Mouse (Mus musculus) G1E-ER4 (cell line): ENCODE results near the gene Slc35g3. TPM values are rescaled to one million over a fixed set of nuclear protein-coding genes. Genes with fewer than 3 reads are reported as not detected.

Experiments used
- GATA1 ChIP-seq: IDR thresholded peaks from one replicate; pipeline ENCODE4 v1.8.0; 2012; ENCODE audit warnings: low read length, inconsistent platforms
- polyA plus RNA-seq: library from polyadenylated mRNA; stranded (reverse); fragments of >175 nt; gene quantifications from 2 replicates; pipeline ENCODE4 v1.2.3, GENCODE M21; 2012

Slc35g3 gene
- polyA plus RNA-seq, 1 experiment, result not detected

DNA sequence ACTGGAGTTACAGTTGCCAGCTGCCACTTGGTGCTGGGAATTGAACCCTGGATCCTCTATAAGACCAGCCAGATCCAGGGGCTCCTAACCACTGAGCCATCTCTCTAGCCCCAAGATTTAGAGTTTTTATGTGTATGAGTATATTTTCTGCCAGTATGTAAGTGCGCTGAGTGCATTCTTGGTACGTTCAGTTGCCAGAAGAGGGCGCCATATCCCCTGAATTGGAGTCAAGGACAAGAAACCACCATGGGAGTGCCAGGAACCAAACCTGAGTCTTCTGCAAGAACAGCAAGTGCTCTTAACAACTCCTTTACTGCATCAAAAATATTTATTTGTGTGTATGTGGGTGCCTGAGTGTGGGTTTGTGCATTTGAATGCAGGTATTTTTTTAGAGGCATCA lies 32.7 kb downstream of the Slc35g3 start:
- TF ChIP-seq GATA1, result no peak

DNA sequence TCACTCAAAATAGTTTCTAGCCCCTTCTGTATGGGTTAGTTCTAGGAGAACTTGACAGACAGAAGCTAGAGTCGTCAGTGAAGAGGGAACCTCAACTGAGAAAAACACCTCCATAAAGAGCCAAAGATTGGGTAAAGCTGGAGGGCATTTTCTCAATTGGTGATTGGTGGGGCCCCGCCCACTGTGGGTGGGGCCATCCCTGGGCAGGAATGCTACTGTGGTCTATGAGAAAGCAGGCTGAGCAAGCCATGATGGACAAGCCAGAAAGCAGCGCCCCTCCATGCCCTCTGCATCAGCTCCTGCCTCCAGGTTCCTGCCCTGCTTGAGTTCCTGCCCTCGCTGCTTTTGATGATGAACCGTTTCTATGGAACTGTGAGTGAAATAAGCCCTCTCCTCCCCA lies 35.8 kb downstream of the Slc35g3 start:
- TF ChIP-seq GATA1, result no peak

DNA sequence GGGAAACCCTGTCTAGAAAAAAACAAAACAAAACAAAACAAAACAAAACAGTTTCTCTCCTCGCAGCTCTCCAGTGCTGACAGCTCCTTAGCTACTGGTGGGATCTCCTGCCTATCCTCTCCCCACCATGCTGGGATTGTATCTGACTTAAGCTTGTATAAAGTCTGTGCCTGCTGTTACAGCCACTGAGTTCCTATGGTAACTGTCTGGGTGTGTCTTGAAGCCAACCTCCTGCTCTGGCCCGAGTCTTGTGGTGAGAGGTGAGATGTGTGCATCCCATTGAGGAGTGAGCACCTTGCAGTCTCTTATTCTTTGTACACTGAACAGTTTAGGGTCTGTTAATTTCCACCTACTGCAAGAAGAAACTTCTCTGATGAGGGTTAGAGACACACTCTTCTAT lies 38.7 kb downstream of the Slc35g3 start:
- TF ChIP-seq GATA1, result no peak

DNA sequence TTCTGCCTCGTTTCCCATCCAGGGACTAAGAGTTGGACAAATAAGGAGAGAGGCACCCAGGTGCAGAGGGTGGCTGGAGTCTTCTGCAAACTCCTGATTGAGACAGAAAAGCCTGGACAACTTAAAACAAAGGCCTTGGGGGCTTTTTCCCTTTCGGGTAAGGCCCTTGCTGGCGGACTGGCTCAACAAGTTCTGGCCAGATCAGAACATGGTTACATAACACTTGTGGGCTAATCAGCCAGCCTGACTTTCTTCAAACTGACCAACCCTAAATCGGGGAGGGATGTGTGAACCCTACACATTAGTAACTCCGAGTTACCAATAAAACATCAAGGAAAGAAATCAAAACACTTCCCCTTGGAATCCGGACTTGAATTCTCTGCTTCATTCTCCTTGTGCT lies 40.9 kb downstream of the Slc35g3 start:
- TF ChIP-seq GATA1, result no peak

DNA sequence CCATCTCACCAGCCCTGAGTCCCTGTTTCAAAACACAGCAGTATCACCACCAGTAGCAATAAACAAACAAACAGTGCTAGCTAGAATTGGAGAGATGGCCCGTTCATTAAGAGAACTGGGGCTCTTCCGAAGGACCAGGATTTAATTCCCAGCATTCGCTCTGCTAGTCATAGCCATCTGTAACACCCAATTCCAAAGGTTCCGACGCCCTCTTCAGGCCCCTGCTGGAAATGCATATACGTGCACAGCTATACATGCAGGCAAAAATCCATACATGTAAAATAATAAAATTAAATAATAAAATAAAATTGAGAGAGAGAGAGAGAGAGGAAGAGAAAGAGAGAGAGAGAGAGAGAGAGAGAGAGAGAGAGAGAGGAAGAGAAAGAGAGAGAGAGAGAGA lies 42.3 kb downstream of the Slc35g3 start:
- no peak for TF ChIP-seq GATA1

GRCm38 (mm10) chr11:69718661-69719060 lies 43.1 kb downstream of the Slc35g3 start:
- no peak for TF ChIP-seq GATA1

DNA sequence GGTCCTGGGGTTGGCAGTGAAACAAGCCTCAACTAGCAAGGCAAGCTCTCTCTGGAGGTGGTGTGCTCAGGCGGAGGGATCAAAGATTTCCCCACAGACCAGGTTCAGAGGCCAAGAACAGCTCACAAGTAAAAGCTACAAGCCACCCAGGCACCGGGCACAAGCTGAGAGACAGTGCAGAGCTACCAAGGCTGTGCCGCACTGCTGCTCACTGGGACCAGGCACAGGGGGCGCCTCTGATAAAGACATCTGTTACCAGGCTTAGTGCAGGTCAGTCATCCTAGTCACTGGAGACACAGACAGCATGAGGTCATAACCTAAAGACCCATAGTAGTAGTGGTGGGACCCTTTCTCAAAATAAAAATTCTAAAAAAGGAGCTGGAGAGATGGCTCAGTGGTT lies 44.8 kb downstream of the Slc35g3 start:
- no peak for TF ChIP-seq GATA1

GRCm38 (mm10) chr11:69715929-69716328 lies 45.8 kb downstream of the Slc35g3 start:
- TF ChIP-seq GATA1, result no peak

DNA sequence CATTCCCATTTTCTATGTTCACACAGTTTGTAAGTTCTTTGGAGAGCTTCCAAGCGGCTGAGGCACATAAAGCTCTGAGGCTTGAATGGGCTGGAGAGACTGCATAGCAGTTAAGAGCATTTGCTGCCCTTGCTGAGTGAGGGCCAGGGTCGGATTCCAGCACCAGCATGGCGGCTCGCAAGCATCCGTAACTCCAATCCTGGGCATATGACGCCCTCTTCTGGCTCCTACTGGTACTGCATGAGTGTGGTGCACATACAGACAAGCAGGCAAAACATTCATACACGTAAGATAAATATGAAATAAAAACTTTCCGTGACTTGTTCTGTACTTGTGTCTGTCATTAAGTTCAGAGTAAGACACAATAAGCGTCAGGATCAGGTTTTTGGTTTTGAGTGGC lies 46.3 kb downstream of the Slc35g3 start:
- TF ChIP-seq GATA1, result no peak

DNA sequence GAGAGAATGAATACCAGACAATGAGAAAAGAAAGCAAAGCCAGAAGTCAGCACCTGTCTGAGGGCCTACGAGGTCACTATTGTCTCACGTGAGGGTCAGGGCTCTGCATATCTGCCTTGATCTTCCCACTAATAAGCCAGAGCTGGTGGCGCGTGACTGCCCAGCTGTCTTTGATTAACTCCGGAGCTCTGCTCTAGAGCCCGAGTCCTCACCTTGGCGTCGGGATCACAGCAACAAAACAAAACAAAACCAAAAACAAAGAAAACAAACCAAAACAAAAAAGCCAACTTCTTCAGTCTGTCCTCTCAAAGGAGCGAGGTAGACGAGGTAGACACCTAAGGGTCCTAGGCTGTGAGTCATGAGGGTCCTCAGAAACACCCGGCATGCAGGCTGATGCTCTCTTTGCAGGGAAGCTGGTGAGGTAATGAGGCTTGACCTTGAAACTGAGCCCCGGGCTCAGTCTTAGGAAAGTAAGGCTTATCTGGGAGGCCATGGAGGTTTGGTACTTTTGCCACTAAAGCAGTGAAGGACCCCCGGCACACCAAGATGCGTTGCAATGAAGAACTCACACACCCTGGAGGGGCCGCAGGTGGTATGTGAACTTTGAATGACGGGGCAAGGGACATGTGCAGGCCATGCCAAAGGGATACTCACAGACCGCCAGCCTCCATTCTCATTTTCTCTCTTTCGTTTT lies 47.0 kb downstream of the Slc35g3 start:
- no peak for TF ChIP-seq GATA1

DNA sequence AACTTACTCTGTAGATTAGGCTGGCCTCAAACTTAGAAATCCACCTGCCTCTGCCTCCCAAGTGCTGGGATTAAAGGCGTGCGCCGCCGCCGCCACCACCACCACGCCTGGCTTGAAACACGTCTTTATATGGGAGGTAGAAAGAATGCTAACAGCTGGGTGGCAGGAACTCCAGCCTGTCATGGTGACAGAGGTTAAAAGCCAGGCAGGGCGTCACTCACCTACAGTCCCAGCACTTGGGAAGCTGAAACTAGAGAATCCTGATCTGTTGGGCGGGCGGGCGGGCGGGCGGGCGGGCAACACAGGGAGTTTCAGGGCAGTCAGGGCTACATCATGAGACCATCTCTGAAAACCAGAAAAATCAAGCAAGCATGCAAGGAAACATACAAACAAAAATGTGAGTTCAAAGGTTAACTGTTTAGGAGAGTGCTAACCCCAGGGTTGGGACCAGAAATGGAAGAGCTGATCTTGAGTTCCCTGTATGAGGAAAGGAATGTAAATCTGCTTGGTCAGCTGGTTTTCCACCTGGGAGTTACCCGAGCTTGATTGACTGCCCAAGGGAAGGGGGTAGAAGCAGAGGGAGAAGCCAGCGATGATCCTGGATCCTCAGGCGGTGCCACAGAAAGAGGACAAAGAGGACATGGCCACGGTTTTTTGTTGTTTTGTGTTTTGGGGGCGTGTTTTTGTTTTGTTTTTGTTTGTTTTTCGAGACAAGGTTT lies 48.7 kb downstream of the Slc35g3 start:
- no peak for TF ChIP-seq GATA1

GRCm38 (mm10) chr11:69711082-69711481 lies 50.7 kb downstream of the Slc35g3 start:
- TF ChIP-seq GATA1, result no peak

GRCm38 (mm10) chr11:69710470-69710869 lies 51.3 kb downstream of the Slc35g3 start:
- TF ChIP-seq GATA1, result no peak

Other genes starting within 250 kb of the Slc35g3 start
- 0.01 and 0.02 TPM in 2 replicates for gene Dnah2, start 212.9 kb downstream of the Slc35g3 start, polyA plus RNA-seq
- 0.66 and 0.68 TPM in 2 replicates for gene Efnb3, start 201.8 kb downstream of the Slc35g3 start, polyA plus RNA-seq
- gene Wrap53, start 181.7 kb downstream of the Slc35g3 start, polyA plus RNA-seq, result 11.0 and 23.0 TPM in 2 replicates
- gene Trp53, start 181.6 kb downstream of the Slc35g3 start, polyA plus RNA-seq, result 209 and 211 TPM in 2 replicates
- 69.6 and 87.4 TPM in 2 replicates for gene Atp1b2, start 156.0 kb downstream of the Slc35g3 start, polyA plus RNA-seq
- not detected in 2 replicates for gene Shbg, start 144.1 kb downstream of the Slc35g3 start, polyA plus RNA-seq
- not detected in 2 replicates for gene Sat2, start 139.9 kb downstream of the Slc35g3 start, polyA plus RNA-seq
- gene Fxr2, start 129.0 kb downstream of the Slc35g3 start, polyA plus RNA-seq, result 76.6 and 104 TPM in 2 replicates
- 0.30 and 0.49 TPM in 2 replicates for gene Sox15, start 106.7 kb downstream of the Slc35g3 start, polyA plus RNA-seq
- gene Mpdu1, start 99.3 kb downstream of the Slc35g3 start, polyA plus RNA-seq, result 24.4 and 30.0 TPM in 2 replicates
- gene Cd68, start 95.8 kb downstream of the Slc35g3 start, polyA plus RNA-seq, result 1.1 and 1.2 TPM in 2 replicates
- gene Eif4a1, start 89.5 kb downstream of the Slc35g3 start, polyA plus RNA-seq, result 326 and 403 TPM in 2 replicates
- 117 and 153 TPM in 2 replicates for gene Senp3, start 79.9 kb downstream of the Slc35g3 start, polyA plus RNA-seq
- not detected in 2 replicates for gene Tnfsf13, start 76.2 kb downstream of the Slc35g3 start, polyA plus RNA-seq
- not detected in 2 replicates for gene Tnfsf12, start 66.1 kb downstream of the Slc35g3 start, polyA plus RNA-seq
- not detected in 2 replicates for gene Tnfsfm13, start 65.9 kb downstream of the Slc35g3 start, polyA plus RNA-seq
- 65.1 and 65.3 TPM in 2 replicates for gene Polr2a, start 3.3 kb downstream of the Slc35g3 start, polyA plus RNA-seq
- 14.5 and 15.2 TPM in 2 replicates for gene Zbtb4, start 3.9 kb upstream of the Slc35g3 start, polyA plus RNA-seq
- gene Chrnb1, start 34.0 kb upstream of the Slc35g3 start, polyA plus RNA-seq, result 0.03 and 0.11 TPM in 2 replicates
- 0.39 and 0.53 TPM in 2 replicates for gene Fgf11, start 39.9 kb upstream of the Slc35g3 start, polyA plus RNA-seq
- gene Tmem102, start 43.7 kb upstream of the Slc35g3 start, polyA plus RNA-seq, result not detected in 2 replicates
- not detected in 2 replicates for gene Gm39566, start 53.3 kb upstream of the Slc35g3 start, polyA plus RNA-seq
- not detected in 2 replicates for gene Spem2, start 56.5 kb upstream of the Slc35g3 start, polyA plus RNA-seq
- gene Spem1, start 60.2 kb upstream of the Slc35g3 start, polyA plus RNA-seq, result not detected in 2 replicates
- 0.99 and 1.1 TPM in 2 replicates for gene Nlgn2, start 75.8 kb upstream of the Slc35g3 start, polyA plus RNA-seq
- 404 and 460 TPM in 2 replicates for gene Tmem256, start 76.5 kb upstream of the Slc35g3 start, polyA plus RNA-seq
- 43.0 and 56.9 TPM in 2 replicates for gene Plscr3, start 84.4 kb upstream of the Slc35g3 start, polyA plus RNA-seq
- 0.09 and 0.91 TPM in 2 replicates for gene Tnk1, start 96.8 kb upstream of the Slc35g3 start, polyA plus RNA-seq
- gene Tmem95, start 116.0 kb upstream of the Slc35g3 start, polyA plus RNA-seq, result not detected in 2 replicates
- 0.27 and 0.39 TPM in 2 replicates for gene Kctd11, start 119.4 kb upstream of the Slc35g3 start, polyA plus RNA-seq
- gene Acap1, start 133.6 kb upstream of the Slc35g3 start, polyA plus RNA-seq, result 107 and 119 TPM in 2 replicates
- 1.0 and 1.5 TPM in 2 replicates for gene 2810408A11Rik, start 139.0 kb upstream of the Slc35g3 start, polyA plus RNA-seq
- gene Neurl4, start 139.1 kb upstream of the Slc35g3 start, polyA plus RNA-seq, result 83.2 and 85.5 TPM in 2 replicates
- gene Gps2, start 151.9 kb upstream of the Slc35g3 start, polyA plus RNA-seq, result 246 and 266 TPM in 2 replicates
- 3,518 and 5,018 TPM in 2 replicates for gene Eif5a, start 160.0 kb upstream of the Slc35g3 start, polyA plus RNA-seq
- gene Ybx2, start 173.8 kb upstream of the Slc35g3 start, polyA plus RNA-seq, result 0.19 TPM in 1 of 2 replicates, not detected in the other
- gene Slc2a4, start 186.2 kb upstream of the Slc35g3 start, polyA plus RNA-seq, result 0.03 and 0.35 TPM in 2 replicates
- gene Cldn7, start 202.8 kb upstream of the Slc35g3 start, polyA plus RNA-seq, result not detected in 2 replicates
- gene Ctdnep1, start 219.2 kb upstream of the Slc35g3 start, polyA plus RNA-seq, result 224 and 279 TPM in 2 replicates
- gene Elp5, start 220.5 kb upstream of the Slc35g3 start, polyA plus RNA-seq, result 7.7 and 13.2 TPM in 2 replicates
- 164 and 205 TPM in 2 replicates for gene Gabarap, start 229.2 kb upstream of the Slc35g3 start, polyA plus RNA-seq
- 92.5 and 117 TPM in 2 replicates for gene Phf23, start 233.8 kb upstream of the Slc35g3 start, polyA plus RNA-seq
- 59.6 and 66.9 TPM in 2 replicates for gene Dvl2, start 238.6 kb upstream of the Slc35g3 start, polyA plus RNA-seq